Mouse (Mus musculus): Measurements from ENCODE around the gene Myl3. TPM values are rescaled to one million over a fixed set of nuclear protein-coding genes. Genes with fewer than 3 reads are reported as not detected.

Myl3 gene
- 0.94 TPM in 1 of 2 replicates, not detected in the other for polyA plus RNA-seq (2012; rRNA removed)

DNA sequence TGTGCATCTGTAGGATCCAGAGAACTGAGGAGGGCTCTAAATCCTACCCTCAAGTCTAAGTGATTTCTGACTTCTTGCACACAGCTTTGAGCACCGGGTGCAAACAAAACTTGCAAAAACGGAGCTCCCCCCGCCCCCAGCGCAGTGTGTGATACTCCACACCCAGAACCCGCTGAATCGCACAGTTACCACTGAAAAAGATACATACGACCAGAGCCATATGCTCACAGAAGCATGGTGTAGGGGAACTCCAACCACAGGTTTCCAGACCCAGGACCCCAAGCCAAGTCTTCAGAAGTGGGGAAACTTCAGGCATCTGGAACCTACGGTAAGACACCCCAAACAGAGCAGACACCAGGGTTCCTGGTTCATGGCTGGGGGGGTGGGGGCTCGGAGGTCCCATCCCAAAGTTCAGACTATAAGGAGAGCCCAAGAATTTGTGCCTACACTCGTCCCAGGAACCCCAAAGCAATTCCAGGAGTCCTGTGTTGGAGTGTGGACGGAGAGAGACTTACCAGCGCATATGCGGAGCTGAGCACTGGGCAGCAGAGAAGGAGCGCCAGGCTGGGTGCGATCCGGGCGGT is at the start of gene Myl3:
Gene Myl3 (plus strand): TSS at position 151 of the 584 bp plus-strand sequence.
- Histone ChIP-seq H3K27ac (ENCODE audit: insufficient read depth, low read length) (no peak within 1 kb of the TSS), H3K36me3 (ENCODE audit: control insufficient read depth, insufficient read depth, low read length) (no peaks in the 10 kb centered on the region), H3K4me1 (ENCODE audit: control insufficient read depth, insufficient read depth, insufficient read length) (peaks cover 6% of the 10 kb centered on the region; the same call in 1 of the 2 replicates), H3K27me3 (ENCODE audit: control insufficient read depth, insufficient read depth, low read length) (peaks cover 23% of the 10 kb centered on the region), H3K4me3 (ENCODE audit: extremely low read depth, insufficient read depth, insufficient read length) (peak within 1 kb of the TSS; percentile 57)
- TF ChIP-seq POLR2A (IDR thresholded peaks at IDR 0.05; ENCODE audit: low read depth, low read length) (no peak), CTCF (IDR thresholded peaks at IDR 0.05; ENCODE audit: extremely low read depth, insufficient read depth, insufficient read length, insufficient replicate concordance) (no peak)
- DNase-seq (ENCODE audit: low read depth in 1 of 2, low spot score in 2 of 2) = no peak
- 14% methylated on average over 17 of the region's 17 CpGs for WGBS

DNA sequence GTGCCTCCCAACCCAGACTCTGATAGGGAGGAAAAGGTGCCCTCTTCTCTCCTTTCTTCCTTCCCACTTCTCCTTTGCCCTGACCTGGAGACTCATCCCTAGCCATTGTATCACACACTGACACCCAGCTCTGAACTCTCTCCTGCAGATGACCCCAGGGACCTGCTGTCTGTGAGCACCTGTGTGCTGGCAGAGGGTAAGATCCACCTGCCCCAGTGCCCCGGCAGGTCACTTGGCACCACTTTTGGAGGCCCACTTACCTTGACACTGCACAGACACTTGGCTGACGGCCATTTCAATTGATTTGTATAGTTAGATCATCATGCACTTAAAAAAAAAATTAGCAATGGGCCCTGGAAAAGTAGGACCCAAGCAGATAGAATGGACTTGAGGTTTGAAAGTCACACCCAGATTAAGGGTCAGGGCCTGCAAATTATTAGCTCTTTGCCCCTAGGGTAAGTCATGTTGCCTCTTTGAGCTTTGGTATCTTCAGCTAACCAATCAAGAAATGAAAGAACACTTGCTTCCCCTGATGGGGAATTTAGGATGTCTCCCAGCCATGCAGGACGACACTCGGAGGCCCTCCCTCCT is 46.4 kb upstream of the Myl3 start:
- H3K4me1 ChIP-seq (ENCODE audit: control insufficient read depth, insufficient read depth, insufficient read length) = no peaks in the 10 kb centered on the region
- H3K4me3 ChIP-seq (ENCODE audit: extremely low read depth, insufficient read depth, insufficient read length) = no peak overlapping the region
- no peak overlapping the region for H3K27ac ChIP-seq (ENCODE audit: insufficient read depth, low read length)
- no peaks in the 10 kb centered on the region for H3K27me3 ChIP-seq (ENCODE audit: control insufficient read depth, insufficient read depth, low read length)
- peaks cover 12% of the 10 kb centered on the region for H3K36me3 ChIP-seq (ENCODE audit: control insufficient read depth, insufficient read depth, low read length)
- WGBS = 90% methylated on average over 4 of the region's 4 CpGs
- no peak for DNase-seq (ENCODE audit: low read depth in 1 of 2, low spot score in 2 of 2)
- TF ChIP-seq CTCF (IDR thresholded peaks at IDR 0.05; ENCODE audit: extremely low read depth, insufficient read depth, insufficient read length, insufficient replicate concordance) (no peak), POLR2A (IDR thresholded peaks at IDR 0.05; ENCODE audit: low read depth, low read length) (no peak)

DNA sequence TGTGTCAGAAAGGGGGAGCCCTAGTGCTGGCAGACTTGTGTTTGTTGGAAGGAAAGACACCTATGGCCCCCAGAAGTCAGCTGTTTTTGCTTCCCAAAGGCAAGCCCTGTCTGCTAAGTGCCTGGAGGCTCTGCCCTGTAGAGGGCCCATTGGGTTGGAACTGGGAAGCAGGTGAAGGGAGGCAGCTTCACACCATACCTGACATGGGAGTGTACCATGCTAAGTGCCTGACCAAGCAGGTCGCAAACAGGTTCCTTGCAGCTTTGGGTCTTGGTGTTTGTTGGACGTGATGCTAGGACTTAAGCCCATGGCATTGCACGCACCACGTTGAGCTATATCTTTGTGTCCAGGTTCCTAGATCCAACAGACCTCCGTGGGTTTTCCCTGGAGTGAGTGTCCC is 45.2 kb upstream of the Myl3 start:
- Histone ChIP-seq H3K27me3 (ENCODE audit: control insufficient read depth, insufficient read depth, low read length) (no peaks in the 10 kb centered on the region), H3K4me1 (ENCODE audit: control insufficient read depth, insufficient read depth, insufficient read length) (no peaks in the 10 kb centered on the region), H3K27ac (ENCODE audit: insufficient read depth, low read length) (no peak overlapping the region), H3K36me3 (ENCODE audit: control insufficient read depth, insufficient read depth, low read length) (peaks cover 14% of the 10 kb centered on the region), H3K4me3 (ENCODE audit: extremely low read depth, insufficient read depth, insufficient read length) (no peak overlapping the region)
- WGBS = 94% methylated on average over 5 of the region's 5 CpGs
- no peak for DNase-seq (ENCODE audit: low read depth in 1 of 2, low spot score in 2 of 2)
- TF ChIP-seq POLR2A (IDR thresholded peaks at IDR 0.05; ENCODE audit: low read depth, low read length) (no peak), CTCF (IDR thresholded peaks at IDR 0.05; ENCODE audit: extremely low read depth, insufficient read depth, insufficient read length, insufficient replicate concordance) (no peak)

DNA sequence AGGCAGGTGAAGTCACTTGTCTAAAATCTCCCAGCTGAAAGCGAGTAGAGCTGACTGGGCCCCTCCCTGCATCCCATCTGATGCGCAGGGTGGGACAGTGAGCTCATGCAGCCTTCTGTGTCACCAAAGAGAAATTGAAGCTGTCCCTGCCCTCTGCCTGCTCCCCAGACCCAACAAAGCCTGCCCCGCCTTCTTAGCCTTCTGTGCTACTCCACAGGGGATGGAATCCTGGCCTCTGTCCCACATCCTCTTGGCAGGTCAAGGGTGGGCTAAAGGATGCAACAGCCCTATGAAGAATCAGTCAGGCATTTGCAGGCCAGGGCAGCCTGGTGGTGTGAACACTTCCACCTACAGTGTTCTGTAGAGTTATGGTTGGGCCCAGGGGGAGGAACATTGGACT is 44.2 kb upstream of the Myl3 start:
- H3K36me3 ChIP-seq (ENCODE audit: control insufficient read depth, insufficient read depth, low read length) = peaks cover 12% of the 10 kb centered on the region
- DNase-seq (ENCODE audit: low read depth in 1 of 2, low spot score in 2 of 2) = no peak
- H3K4me3 ChIP-seq (ENCODE audit: extremely low read depth, insufficient read depth, insufficient read length) = no peak overlapping the region
- H3K27me3 ChIP-seq (ENCODE audit: control insufficient read depth, insufficient read depth, low read length) = no peaks in the 10 kb centered on the region
- WGBS = 78% methylated on average over 3 of the region's 3 CpGs
- TF ChIP-seq POLR2A (IDR thresholded peaks at IDR 0.05; ENCODE audit: low read depth, low read length) (no peak), CTCF (IDR thresholded peaks at IDR 0.05; ENCODE audit: extremely low read depth, insufficient read depth, insufficient read length, insufficient replicate concordance) (no peak)
- no peak overlapping the region for H3K27ac ChIP-seq (ENCODE audit: insufficient read depth, low read length)
- H3K4me1 ChIP-seq (ENCODE audit: control insufficient read depth, insufficient read depth, insufficient read length) = no peaks in the 10 kb centered on the region

DNA sequence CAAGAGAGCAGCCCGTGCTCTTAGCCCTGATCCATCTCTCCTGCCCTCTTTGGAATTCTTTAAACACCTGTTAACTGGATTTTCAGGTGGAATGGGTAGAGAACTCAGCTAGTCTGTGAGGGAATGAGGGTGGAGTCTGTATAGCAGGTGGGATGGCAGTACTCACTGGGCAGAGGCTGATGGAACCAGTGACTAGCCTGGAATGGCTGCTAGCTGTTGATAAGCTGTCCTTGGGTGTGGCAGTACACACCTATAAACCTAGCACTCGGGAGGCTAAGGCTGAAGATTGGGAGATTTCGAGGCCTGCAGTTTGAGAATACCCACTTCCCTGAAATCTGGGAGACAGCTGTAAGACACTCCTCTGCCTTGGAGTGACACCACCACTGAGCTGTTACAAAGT is 42.1 kb upstream of the Myl3 start:
- no peaks in the 10 kb centered on the region for H3K27me3 ChIP-seq (ENCODE audit: control insufficient read depth, insufficient read depth, low read length)
- H3K4me3 ChIP-seq (ENCODE audit: extremely low read depth, insufficient read depth, insufficient read length) = no peak overlapping the region
- 87% methylated on average over 3 of the region's 3 CpGs for WGBS
- peaks cover 5% of the 10 kb centered on the region; the same call in 1 of the 2 replicates for H3K36me3 ChIP-seq (ENCODE audit: control insufficient read depth, insufficient read depth, low read length)
- no peaks in the 10 kb centered on the region for H3K4me1 ChIP-seq (ENCODE audit: control insufficient read depth, insufficient read depth, insufficient read length)
- DNase-seq (ENCODE audit: low read depth in 1 of 2, low spot score in 2 of 2) = no peak
- no peak overlapping the region for H3K27ac ChIP-seq (ENCODE audit: insufficient read depth, low read length)
- TF ChIP-seq POLR2A (IDR thresholded peaks at IDR 0.05; ENCODE audit: low read depth, low read length) (no peak), CTCF (IDR thresholded peaks at IDR 0.05; ENCODE audit: extremely low read depth, insufficient read depth, insufficient read length, insufficient replicate concordance) (no peak)

DNA sequence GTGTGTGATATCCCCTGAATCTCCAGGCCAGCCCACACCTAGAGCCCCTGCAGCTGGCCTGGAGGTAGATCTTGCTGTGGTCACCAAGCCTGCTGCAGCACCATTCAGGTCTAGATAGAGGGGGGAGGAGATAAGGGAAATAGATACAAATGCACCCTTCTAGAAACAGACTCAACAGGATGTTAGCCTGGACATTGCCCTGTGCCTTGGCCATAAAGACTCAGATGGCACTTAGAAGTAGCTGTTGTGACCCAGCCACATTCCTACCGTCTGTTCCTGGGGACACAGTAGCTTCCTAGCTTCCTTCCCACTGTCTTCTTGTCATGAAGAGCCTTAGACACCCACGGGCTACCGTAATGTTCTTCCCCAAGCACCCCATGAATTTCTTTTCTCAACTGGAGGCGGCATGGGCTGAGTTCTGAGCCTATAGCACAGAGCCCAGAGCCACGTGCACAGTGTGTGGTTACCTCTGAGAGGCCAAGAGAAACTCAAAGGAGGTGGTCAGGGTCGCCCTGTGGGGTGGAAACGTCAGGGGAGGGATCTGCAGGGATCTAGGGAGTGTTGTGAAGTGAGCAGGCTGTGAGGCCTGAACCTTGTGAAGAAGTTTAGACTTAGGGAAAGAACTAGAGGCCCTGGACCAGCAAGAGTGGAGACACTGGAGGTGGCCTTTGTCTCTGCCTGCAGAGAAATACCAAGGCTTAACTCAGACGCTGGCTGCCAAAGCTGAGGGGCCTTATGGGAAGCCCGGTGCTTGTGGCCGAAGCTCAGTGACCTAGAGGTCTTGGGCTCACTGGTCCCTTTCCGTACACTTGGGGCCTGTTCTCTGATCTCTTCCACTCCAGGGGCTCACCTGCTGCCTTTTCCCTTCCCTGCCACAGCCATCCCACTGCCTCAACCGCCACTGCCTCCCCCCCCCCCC is 40.3 kb upstream of the Myl3 start:
- no peak for TF ChIP-seq POLR2A (IDR thresholded peaks at IDR 0.05; ENCODE audit: low read depth, low read length)
- no peak for TF ChIP-seq CTCF (IDR thresholded peaks at IDR 0.05; ENCODE audit: extremely low read depth, insufficient read depth, insufficient read length, insufficient replicate concordance)
- 91% methylated on average over 12 of the region's 12 CpGs for WGBS
- DNase-seq (ENCODE audit: low read depth in 1 of 2, low spot score in 2 of 2) = no peak
- 0 out of 2 replicates have a peak, but pooled peaks cover 1% of the 10 kb centered on the region for H3K4me1 ChIP-seq (ENCODE audit: control insufficient read depth, insufficient read depth, insufficient read length)
- no peak overlapping the region for H3K4me3 ChIP-seq (ENCODE audit: extremely low read depth, insufficient read depth, insufficient read length)
- H3K27me3 ChIP-seq (ENCODE audit: control insufficient read depth, insufficient read depth, low read length) = no peaks in the 10 kb centered on the region
- H3K36me3 ChIP-seq (ENCODE audit: control insufficient read depth, insufficient read depth, low read length) = peaks cover 1% of the 10 kb centered on the region; the same call in 1 of the 2 replicates
- H3K27ac ChIP-seq (ENCODE audit: insufficient read depth, low read length) = no peak overlapping the region

All from spleen, adult 2 months (tissue).